Mouse (Mus musculus): ENCODE results near the gene Prdm15. TPM values are rescaled to one million over a fixed set of nuclear protein-coding genes. Genes with fewer than 3 reads are reported as not detected.

Gene Prdm15
- total RNA-seq, 2 experiments from 2014 or later, result 5.1 to 7.1 TPM

DNA sequence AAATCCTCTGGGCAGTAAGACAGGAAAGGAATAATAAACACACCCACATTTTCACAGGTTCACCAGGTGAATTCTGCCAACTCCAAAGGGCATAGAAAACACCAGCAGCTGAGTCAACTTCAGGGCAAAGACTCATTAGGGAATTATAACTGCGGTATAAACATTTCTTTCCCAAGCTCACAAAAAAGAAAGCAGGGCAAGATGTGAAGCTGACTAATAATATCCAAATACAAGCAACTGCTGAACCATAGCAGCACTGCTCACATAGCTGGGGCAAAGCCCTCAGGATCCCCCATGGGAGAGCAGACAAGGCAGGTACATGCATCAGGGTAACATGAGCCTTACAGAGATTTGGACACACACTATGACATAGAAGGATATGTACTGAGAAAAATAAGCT is 34.2 kb downstream of the Prdm15 start:
- no peak for DNase-seq

DNA sequence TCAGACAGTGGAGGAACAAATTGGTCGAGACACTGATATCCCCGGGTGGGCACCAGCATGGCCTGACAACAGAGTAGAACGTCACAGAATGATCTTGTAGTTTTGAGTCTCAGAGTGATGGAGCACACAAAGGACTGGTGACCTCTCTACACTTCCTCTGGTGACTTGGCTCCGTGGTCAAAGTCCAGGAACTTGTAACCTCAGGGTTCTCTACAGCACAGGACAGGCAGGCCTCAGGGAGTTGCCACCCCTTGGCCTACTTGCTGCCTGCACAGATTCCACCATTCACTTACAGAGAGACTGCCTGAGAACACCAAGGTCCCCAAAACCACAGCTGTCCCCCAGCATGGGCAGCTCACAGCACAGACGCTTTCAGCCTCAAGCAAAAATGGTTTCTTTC is 36.4 kb downstream of the Prdm15 start:
- DNase-seq, result no peak

DNA sequence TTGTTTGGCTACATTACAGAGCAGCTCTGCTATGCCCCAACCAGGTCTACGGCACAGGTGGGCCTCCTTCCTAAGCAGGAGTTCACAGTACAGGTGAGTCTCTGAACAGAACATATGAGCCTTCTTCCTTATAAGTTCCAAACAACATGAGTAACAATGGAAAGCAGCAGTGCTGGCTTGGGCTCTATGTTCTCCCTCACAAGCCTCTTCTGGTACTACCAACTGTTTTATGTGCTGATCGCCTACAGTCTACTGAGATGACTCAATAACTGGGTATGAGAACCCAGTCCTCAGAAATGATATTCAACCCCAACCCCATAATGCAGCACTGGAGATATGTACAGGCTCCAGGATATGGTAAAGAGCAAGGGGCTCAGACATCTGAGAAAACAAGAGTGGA is 37.6 kb downstream of the Prdm15 start:
- no peak for DNase-seq

DNA sequence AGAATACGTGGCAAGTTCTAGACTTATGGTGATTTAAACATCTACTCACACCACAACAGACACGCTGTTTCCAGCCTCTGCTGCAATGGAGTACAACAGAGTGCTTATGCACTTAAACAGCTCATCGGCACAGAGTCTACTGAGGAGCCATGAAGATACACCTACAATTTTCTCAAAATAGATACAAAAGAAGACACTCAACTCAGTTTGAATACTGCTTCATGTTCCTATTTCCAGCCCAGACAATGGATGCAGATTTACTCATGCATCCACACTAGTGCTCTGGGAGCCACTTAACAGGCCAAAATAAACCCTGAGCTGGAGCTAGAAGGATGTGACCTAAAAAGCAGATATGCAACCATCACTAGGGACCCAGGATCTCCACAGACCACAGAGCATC is 42.8 kb downstream of the Prdm15 start:
- DNase-seq, result no peak

DNA sequence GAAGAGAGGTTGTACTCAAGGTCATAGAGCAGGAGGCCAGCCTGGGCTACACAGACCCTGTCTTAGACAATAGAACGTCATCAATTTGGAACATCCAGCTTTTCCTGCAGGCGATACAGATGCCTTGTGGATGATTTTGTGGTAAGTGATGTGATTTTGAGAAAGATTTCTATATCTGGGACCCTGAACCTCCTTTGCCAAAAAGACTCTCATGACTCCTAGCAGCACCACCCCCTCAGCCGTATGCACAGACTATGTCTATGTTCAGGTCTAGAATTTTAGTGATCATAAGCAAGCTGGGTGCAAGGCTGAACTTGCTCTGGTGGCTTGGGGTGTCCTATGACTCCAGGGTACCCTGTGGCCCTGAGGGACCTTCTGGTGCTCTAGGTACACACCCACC is 46.0 kb downstream of the Prdm15 start:
- no peak for DNase-seq

DNA sequence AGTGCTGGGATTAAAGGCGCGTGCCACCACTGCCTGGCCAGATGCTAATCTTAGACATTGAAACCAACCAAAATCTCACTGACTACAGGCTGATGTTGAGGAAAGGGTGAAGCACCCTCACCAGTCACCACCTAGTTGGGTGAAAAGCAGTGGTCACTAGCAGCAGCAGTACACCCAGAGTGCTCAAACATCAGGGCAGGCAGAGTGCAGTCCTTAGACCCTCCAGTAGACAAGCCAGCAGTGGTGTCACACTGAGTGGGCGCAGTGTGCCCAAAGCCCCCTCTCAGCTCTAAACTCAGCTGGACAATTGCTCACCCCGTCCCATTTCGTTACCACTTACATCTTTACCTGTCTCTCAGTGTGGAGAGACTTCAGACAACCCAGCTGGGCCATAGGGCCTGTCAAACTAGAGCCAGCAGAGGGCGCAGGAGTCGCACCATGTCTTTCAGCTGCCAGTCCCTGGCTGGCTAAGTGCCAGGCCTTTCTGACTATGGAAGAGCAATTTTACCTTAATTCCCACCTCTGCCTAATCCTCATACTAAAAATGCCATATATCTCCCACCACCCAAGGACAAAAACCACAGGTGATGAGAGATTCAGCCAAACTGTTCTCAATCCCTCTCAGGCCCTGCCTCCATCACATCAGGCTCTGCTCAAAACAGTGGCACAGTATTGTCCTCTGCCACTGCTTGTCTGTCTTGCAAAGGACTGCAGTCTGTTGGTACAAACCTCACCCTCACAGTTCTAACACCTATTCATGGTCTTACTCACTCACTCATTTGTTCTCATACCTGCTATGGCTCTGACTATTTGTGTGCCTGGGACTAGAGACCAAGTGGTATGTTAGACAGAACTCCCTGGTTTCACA is 46.7 kb downstream of the Prdm15 start:
- peak; percentile 88 for DNase-seq

DNA sequence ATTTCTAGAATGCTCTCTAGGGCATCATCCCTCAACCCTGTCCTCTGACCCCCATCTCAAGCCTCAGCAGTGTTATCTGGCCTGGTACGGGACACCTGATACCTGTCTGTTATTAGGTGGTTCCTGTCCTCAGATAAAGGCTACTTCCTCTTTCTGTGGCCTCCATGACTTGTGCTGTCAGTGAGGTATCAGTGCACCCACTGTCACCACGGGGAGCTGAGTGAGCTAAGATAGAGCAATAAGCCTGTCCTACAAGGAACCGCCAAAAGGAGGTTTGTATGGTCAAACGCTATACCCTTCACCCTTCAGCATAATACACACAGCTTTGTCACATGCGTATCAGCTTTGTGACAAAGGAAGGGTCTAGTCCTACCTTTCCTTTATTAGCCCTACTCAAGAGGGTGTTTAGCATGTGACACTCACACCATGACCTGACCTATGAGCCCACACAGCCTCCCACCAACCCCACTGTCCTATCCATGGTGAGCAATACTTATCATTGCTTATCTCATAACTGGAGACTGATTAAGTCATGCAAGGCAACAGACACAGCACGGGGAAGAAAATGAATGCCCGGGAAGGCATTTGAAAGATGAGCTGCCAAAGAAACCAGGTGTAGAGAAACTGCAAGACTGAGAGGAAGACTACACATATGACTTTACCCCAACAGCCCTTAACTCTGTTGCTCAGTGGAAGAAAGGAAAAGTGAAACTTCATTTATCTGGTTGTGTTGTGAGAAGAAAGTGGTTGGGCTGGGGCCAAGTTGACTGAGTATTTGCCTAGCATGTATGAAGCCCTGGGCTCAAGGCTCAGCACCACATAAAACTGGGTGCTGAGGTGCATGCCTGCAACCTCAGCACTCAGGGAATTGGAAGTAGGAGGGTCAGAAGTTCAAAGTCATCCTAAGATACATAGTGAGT is 53.4 kb downstream of the Prdm15 start:
- no peak for DNase-seq

DNA sequence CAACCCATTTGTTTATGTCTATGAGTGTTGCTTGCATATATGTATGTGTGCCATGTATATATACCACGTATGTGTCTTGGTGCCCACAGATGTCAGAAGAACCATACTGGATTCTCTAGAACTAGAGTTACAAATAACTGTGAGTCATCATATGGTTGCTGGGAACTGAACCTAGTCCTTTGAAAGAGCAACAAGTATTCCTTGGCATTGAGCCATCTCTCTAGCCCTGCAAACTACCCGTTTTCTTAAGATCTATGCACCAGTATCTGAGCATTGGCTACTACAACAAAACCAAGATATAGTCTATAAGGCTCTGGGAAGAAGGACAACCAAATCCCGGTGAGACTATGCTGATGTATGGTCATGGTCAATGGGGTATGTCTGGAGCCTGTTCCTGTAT is 54.4 kb downstream of the Prdm15 start:
- DNase-seq, result no peak

DNA sequence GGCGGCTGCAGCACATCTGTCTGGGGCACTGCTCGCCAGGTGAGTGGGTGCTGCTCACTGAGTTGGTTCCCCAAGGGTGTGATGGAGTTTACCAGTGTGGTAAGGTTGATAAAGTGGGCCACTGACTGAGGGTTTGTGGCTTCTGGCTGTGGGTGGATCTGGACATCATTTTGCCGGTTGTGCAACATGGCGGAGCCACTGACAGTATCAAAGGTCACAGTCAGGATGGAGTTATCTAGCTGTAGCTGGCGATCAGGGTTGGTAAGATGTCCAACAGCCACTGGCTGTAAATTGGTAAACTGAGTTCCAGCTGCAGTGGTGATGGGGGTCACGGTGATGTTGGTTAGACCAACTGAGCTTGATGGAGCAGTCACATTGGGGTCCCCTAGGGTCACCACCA is 57.4 kb downstream of the Prdm15 start:
- DNase-seq, result no peak

DNA sequence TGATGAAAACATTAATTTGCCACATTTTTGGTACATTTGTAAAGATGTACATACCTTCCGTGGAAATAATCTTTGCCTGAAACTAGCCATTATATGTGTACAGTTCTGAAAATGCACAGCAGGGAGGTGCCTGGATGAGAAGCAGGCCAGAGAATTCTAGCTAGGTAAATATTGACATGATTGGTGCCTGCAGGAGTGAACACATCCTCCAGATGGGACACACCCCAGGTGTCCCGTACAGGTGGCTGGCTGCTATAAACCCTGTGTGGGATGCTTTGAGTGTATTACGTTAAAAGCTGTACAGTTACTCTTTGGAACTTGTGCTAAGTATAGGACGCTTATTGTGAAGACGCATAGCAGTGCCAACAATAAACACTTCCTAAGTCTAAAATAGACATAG is 68.6 kb downstream of the Prdm15 start:
- no peak for DNase-seq

DNA sequence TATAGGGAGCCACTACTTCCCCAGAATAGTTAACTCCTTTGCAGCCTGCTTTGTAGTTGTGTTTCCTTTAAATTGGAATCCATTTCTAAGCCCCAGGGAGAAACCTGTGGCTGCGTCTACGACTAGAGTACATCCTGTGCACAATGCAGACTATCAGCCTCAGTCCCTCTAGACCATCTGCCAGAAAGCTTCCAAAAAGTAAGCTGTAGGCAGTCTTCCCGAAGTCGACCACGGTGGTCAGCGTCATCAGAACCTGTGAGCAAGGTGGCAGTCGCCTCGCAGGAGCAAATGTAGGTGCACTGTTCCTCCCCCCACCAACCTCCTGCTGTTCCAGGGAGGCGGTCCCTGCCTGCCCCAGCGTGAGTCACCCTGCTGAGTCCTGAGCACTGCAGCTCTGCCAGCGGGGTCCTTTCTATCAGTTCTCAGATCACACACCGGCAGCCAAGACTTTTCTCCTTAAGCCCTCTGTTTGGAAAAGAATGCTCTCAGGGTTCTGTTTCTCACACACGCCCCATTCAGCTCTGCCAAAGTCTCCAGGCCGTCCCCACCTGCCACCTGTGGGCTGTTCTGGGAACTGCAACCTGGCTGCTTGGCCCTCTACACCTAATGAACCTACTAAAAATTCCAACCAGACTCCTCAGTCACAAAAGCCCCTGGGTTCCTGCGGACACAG is 73.2 kb downstream of the Prdm15 start:
- peak; percentile 88 for DNase-seq

DNA sequence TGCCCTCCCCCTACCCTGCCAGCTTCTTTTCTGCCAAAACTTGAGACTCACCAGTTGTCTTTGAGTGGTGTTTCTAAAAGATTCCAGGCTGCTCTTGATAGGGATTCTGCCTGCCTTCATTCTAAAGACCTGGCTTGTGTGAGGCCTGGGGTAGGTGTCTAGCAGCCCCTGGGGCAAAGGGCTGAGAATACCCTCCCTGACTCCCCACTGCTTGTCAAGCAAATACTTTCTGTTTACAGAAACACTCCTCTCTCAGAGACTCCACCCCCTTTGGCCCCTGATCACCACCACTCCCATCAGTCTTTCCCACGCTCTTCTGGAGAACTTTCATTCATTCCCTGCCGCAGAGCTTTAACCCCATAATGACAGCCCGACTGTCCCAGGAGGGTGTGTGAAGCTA is 85.1 kb downstream of the Prdm15 start:
- DNase-seq, result no peak

DNA sequence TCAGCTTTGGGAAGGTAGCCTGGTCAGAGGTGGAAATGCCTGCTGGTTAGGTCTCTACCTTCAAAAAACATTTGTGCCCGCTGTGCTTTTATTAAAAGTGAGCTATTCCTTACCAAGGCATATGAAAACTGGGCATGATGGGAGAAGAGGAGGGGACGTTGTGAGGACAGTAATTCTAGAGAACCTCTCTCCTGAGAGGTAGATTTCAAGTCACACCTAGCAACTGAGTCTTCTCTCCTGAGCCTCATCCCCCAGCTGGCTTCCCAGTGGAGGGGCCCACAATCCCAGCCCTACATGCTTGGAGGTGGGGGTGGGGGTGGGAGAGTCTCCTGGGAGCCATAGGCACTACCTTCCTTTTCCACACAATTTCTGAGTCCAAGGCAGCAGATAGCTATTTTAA is 87.0 kb downstream of the Prdm15 start:
- DNase-seq, result no peak

DNA sequence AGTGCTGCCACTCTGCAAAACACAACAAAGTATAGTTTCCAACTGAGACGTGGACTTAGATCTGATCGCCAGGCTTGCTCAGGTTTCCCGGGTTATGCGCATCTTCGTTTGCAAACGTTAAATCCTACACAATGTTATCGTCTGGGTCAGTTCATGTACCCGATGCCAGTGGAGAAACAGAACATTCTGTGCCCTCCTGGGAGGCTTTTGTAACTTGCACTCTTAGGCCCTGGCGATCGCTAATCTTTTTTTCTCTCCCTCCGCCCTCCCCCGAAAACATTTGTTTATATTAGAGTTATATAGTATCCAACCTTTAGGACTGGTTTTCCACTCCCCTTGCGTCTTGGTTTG is 87.7 kb downstream of the Prdm15 start:
- DNase-seq, result no peak

DNA sequence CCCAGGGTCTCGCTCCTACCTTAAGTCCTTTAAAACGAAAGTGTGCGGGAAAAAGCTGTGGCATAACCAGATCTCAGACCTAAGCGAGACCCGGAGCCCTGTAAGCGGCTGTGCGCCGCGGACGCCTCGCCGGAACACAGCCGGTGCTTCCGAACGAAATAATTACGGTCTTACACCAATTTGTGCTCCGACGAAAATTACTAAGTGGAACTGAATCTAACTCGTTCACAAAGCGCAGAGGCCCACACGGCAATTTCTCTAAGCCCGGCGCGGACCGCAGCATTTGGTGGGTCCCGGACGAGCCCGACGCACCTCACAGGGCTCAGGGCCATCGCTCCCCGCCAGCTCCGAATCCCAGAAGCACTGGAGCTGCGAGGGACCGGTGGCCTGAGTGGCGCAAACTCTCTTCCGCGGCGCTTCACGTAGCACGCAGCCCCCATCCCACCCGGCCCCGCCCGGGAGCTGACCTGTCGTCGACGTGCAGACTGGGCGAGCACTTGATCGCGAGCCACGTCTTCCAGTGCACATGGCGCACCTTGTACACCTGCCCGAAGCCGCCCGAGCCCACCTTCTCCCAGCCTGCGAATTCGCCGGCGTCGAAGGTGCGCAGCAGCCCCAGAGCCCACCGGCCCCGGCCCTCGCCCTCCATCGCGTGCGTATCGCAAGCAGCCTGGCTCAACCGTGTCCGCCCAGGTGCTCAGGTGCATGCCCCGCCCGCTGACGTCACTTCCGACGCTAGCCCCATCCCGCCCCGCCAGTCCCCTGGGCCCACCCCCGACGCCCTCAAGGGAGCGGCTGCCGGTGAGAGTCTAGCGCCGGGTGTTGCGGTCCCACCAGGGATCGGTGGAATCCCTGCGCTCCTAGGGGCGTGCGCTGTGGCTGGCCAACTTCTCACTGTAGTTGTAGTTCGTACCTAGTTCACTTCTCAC is 88.3 kb downstream of the Prdm15 start, which contains the start of gene Ripk4:
Gene Ripk4, minus strand, starts transcription at position 727 of the 929 bp plus-strand sequence.
- DNase-seq, result peak; percentile 17

DNA sequence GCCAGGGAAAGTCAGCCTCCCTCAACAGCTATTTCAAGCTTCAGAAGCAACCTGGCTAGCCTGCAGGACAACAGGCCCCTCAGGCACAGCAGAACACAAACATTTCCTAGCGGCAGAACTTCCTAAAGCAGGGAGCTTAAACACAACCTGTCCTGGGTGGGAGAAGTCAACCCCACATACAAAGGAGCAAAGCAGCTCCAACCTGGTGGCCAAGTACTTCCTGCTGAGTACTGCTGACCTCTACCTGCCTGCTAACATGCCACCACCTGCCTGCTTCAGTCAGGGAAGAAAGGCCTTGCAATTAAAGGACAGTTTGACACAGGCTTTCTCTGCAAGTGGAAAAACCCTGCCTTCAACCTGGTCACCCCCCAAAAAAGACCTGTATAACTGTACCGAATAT is 89.9 kb downstream of the Prdm15 start:
- DNase-seq, result no peak

DNA sequence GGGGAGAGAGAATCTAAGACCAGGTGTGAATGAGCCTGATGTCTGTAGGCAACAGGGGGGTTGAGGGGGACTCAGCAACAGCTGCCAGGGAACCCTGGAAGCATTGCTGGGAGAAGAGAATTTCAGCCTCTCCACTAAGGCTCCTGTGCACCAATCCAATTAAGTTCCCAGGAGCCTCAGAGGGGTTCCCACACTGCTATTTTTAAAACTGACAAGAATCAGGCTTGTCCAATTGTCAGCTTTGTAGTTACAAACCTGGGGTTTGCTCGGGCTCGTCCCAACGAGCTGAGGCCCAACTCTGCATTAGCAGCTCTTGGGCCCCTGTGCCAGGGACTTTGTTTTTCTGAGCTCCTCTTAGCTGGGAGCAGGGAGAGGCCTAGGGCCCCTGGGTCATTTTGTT is 92.0 kb downstream of the Prdm15 start:
- DNase-seq, result no peak

DNA sequence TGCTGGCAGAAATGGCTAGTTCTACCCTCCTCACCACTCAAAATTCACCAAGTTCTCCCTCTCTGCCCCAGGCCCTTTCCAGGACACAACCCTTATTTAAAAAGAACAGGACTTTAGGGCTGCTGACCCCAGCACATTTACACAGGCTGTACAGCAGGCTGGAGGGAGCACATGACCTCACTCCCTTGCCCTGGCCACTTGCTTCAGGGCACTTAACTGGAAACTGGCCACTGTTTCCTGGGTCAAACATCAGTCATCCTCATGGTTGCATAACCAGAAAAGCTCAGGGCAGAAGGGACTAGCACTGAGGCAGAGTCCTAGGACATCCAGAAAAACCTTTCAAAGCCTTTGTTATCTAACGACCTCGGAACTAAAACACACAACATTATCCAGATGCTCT is 93.4 kb downstream of the Prdm15 start:
- no peak for DNase-seq

DNA sequence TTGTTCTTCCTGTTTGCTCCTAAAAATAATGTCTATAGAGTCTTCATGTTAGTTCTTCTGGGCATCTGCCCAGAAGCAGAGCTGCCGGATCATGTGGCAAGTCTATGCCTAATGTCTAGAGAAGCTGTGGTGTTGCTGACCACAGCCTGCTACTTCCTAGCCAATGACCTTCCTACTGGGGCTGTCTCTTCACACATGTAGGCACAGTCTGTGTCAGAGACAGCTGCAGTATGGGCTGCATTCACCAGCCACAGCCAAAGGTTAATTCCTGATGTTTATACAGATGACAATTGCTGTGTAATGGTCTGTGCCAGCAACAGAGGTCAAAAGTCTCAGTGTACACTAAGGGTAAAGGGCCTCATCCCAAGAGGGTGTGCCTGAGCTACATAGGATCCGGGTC is 95.2 kb downstream of the Prdm15 start:
- no peak for DNase-seq

DNA sequence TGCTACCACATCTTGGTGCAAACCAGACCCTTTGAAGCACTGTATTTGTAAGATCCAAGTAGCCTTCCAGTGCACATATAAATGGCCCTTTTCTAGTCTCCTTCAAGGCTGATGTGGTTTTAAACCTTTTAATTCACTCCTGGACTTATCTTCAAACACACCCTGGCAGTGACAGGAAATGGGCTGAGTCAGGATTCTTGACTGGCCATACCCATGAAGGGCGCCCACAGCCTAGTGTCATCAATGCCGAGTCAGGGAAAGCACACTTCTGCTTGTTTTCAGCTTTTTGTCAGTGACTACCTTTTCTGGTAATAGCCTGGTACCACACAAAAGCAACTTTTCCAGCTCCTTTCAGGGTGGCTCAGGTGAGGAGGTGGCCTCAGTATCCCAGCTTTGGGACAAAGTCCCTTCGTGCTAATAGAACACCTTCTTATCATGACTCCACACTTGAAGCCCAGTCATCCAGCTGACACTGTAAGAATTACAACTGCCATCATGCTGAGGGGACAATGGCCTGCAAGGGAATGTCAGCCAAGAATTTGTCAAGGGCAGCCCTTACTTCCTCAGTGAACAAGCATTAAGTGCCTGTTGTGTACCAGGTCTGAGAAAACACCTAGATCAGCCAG is 99.2 kb downstream of the Prdm15 start:
- DNase-seq, result no peak

DNA sequence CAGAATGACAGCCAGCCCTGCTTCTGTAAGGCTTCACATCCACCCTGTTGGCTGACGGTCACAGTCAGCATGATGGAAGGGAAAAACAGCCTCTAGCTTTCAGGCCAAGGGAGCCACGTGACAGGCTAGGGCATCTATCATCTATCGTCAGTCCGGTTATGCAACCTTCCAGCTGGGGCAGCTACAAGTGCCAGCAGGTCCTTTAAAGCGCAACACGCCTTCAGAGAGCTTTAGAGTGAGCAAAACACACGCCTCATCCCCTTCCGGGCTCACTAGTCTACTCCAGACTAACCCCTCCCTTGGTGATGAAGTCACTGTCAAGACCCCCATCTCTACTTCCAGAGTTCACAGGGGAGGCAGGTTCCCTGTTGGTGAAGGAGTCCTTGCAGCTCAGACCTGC is 99.8 kb downstream of the Prdm15 start:
- DNase-seq, result peak; percentile 46
